Mouse (Mus musculus) lung, postnatal 0 days (tissue): ENCODE measurements at regions not wholly inside any gene's neighbourhood (a gene's known extent, or its start where the extent isn't known, plus 50 kb on each side); places are given as distances from the start of the nearest gene placed in this dataset.

Source experiments
- CTCF ChIP-seq: IDR thresholded peaks from 2 replicates; pipeline ENCODE4 v1.5.1; 2016; ENCODE audit warnings: antibody characterized with exemption, mild to moderate bottlenecking
- EP300 ChIP-seq: IDR thresholded peaks from 2 replicates; pipeline ENCODE4 v1.6.1; 2016; ENCODE audit warnings: antibody characterized with exemption, mild to moderate bottlenecking, control low read depth

GRCm38 (mm10) chr12:82086441-82086840 lies 82.7 kb upstream of the Sipa1l1 start:
- TF ChIP-seq CTCF: no peak
- TF ChIP-seq EP300: no peak
